Mouse (Mus musculus) G1E (cell line): ENCODE measurements around the gene Mccc1.

Experiments
- CTCF ChIP-seq: IDR thresholded peaks from 2 replicates; pipeline ENCODE4 v1.5.1; 2012; ENCODE audit warnings: low read depth, low read length, inconsistent platforms, mixed read lengths
- GATA1 ChIP-seq: IDR thresholded peaks from 2 replicates; pipeline ENCODE4 v1.6.1; 2012; ENCODE audit warnings: borderline replicate concordance, low read length, inconsistent platforms, mixed read lengths
- GATA2 ChIP-seq: IDR thresholded peaks from 2 replicates; pipeline ENCODE4 v1.6.1; 2012; ENCODE audit warnings: low read depth, low read length, inconsistent platforms, borderline replicate concordance

GRCm38 (mm10) chr3:35973551-35973950, 26.9 kb downstream of the Mccc1 start:
- TF ChIP-seq GATA2, result no peak
- TF ChIP-seq CTCF, result peak; percentile 59; the same call in 1 of the 2 replicates
- TF ChIP-seq GATA1, result no peak
